Comparison of ENCODE assay signal across 19 mouse cellular contexts in the genomic region with DNA sequence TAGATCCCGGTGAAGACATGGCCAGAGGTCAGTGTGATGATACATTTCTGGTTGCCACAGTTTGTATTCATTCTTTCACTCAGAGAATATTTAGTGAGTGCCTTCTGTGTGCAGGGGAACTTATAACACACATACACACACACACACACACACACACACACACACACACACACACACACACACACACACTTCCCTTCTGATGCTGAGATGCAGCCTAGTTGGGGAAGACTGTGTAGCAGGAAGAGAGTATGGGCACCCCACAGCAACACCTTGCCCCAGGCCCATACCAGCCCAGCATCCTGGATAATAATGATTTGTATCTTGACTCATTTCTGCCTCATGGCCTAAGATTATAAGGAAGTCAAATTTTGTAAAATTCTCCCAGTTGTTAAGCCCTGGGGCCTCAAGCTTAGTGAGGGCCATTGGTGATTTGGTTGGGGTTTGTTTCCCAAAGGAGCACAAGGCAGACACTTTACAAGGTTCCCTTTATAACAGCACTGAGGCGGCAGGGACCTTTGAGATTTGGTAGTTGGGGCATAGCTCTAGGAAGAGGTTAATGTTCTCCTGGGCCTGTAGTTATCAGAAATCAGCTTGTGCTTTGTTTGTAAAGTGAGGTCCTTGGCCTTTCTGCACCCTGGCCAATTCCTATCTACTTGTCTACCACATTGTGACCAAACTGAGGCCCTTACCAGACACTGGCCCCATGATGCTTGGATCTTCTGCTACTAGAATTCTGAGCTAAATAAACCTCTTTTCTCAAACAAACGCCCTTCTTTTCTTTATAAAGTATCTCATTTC.
DNase-seq lines count a peak whose midpoint lies in the region; ATAC-seq and TF ChIP-seq lines count a peak whose summit lies in the region.
"Had no signal": no experiment of that assay in that cellular context is flagged by ENCODE, and none has a peak within 500 bp of the region (broad histone marks: within the 10 kb centered on the region; RNA-seq: fewer than 3 reads in every experiment).

No protein-coding gene starts in this region.

- no peak for TF ChIP-seq CTCF in hindbrain, postnatal 0 days (IDR thresholded peaks at IDR 0.05; ENCODE audit: low read depth)

- no peaks in the 10 kb centered on the region for H3K36me3 ChIP-seq in hindbrain, postnatal 0 days (ENCODE audit: insufficient read depth, low read length)
- no peaks in the 10 kb centered on the region for H3K36me3 ChIP-seq in hindbrain, embryonic 14.5 days (replicated peaks; ENCODE audit: control insufficient read depth, insufficient read depth)
- no peaks in the 10 kb centered on the region for H3K36me3 ChIP-seq in neural tube, embryonic 15.5 days
- H3K36me3 ChIP-seq in intestine, embryonic 16.5 days (ENCODE audit: control insufficient read depth, insufficient read depth, low read length) = no peaks in the 10 kb centered on the region
- H3K36me3 ChIP-seq: embryonic facial prominence, embryonic 10.5 days; heart, embryonic 12.5 days; limb, embryonic 13.5 days; neural tube, embryonic 12.5 days had no signal

- H3K9ac ChIP-seq in hindbrain, postnatal 0 days (replicated peaks; ENCODE audit: low read length) = no peak overlapping the region
- no peak overlapping the region for H3K9ac ChIP-seq in hindbrain, embryonic 14.5 days
- H3K9ac ChIP-seq in neural tube, embryonic 15.5 days (replicated peaks) = no peak overlapping the region
- H3K9ac ChIP-seq in intestine, embryonic 16.5 days (ENCODE audit: low read depth, low read length) = no peak overlapping the region
- H3K9ac ChIP-seq: heart, embryonic 12.5 days; limb, embryonic 13.5 days; neural tube, embryonic 12.5 days had no signal

- DNase-seq in CD4-positive, CD25-positive, alpha-beta regulatory T cell, adult 2 months (ENCODE audit: low read depth, low spot score) = peak; percentile 36
- no peak for DNase-seq in hindbrain, postnatal 0 days (ENCODE audit: low spot score)
- DNase-seq in hindbrain, embryonic 14.5 days (ENCODE audit: low spot score) = no peak
- no peak for DNase-seq in neural tube, embryonic 10.5 days (ENCODE audit: extremely low spot score, low spot score)
- no peak for DNase-seq in frontal cortex, adult 2 months (ENCODE audit: extremely low spot score in 1 of 2, low spot score in 1 of 2)
- DNase-seq: adrenal gland, adult 2 months; gastrocnemius, postnatal 10 days; kidney, adult 11 months; lung, adult 2 months; right cerebral cortex, adult 18-20 months had no signal

- 83% methylated on average over 3 of the region's 3 CpGs for WGBS in hindbrain, postnatal 0 days
- 85% methylated on average over 3 of the region's 3 CpGs for WGBS in hindbrain, embryonic 14.5 days
- WGBS in neural tube, embryonic 15.5 days = 88% methylated on average over 3 of the region's 3 CpGs
- WGBS in intestine, embryonic 16.5 days = 47% methylated on average over 3 of the region's 3 CpGs

- H3K27ac ChIP-seq in hindbrain, postnatal 0 days = peak overlapping the region; percentile 48; the same call in 1 of the 2 replicates
- H3K27ac ChIP-seq in hindbrain, embryonic 14.5 days = no peak overlapping the region
- peak overlapping the region; percentile 39; the same call in 1 of the 2 replicates for H3K27ac ChIP-seq in neural tube, embryonic 15.5 days (replicated peaks)
- H3K27ac ChIP-seq in intestine, embryonic 16.5 days (ENCODE audit: low read length) = 0 out of 2 replicates have a peak overlapping the region, but pooled peaks have one; percentile 15
- H3K27ac ChIP-seq: embryonic facial prominence, embryonic 10.5 days; kidney, postnatal 0 days; limb, embryonic 13.5 days; neural tube, embryonic 12.5 days had no signal

- no peak for ATAC-seq in CD4-positive, CD25-positive, alpha-beta regulatory T cell, adult 4 months
- ATAC-seq in hindbrain, postnatal 0 days = no peak
- ATAC-seq in hindbrain, embryonic 14.5 days (ENCODE audit: low FRiP score) = no peak
- no peak for ATAC-seq in neural tube, embryonic 15.5 days (ENCODE audit: low FRiP score)
- no peak for ATAC-seq in intestine, embryonic 16.5 days

- H3K4me1 ChIP-seq in hindbrain, postnatal 0 days (ENCODE audit: insufficient read depth, low read length) = peaks cover 12% of the 10 kb centered on the region; the same call in 1 of the 2 replicates
- H3K4me1 ChIP-seq in hindbrain, embryonic 14.5 days (replicated peaks; ENCODE audit: control insufficient read depth, insufficient read depth, low read length) = peaks cover 8% of the 10 kb centered on the region; the same call in 1 of the 2 replicates
- H3K4me1 ChIP-seq in neural tube, embryonic 15.5 days = peaks cover 15% of the 10 kb centered on the region; the same call in 1 of the 2 replicates
- peaks cover 12% of the 10 kb centered on the region; the same call in 1 of the 2 replicates for H3K4me1 ChIP-seq in intestine, embryonic 16.5 days (ENCODE audit: control insufficient read depth, insufficient read depth, low read length)
- H3K4me1 ChIP-seq: neural tube, embryonic 12.5 days had no signal

- H3K27me3 ChIP-seq in hindbrain, postnatal 0 days (ENCODE audit: insufficient read depth, low read length) = no peaks in the 10 kb centered on the region
- H3K27me3 ChIP-seq in hindbrain, embryonic 14.5 days (ENCODE audit: control insufficient read depth, insufficient read depth, low read length) = no peaks in the 10 kb centered on the region
- H3K27me3 ChIP-seq in neural tube, embryonic 15.5 days (replicated peaks) = no peaks in the 10 kb centered on the region
- H3K27me3 ChIP-seq in intestine, embryonic 16.5 days (replicated peaks; ENCODE audit: control insufficient read depth, insufficient read depth, low read length) = no peaks in the 10 kb centered on the region
- H3K27me3 ChIP-seq: heart, embryonic 12.5 days; limb, embryonic 13.5 days; megakaryocyte, embryonic 14.5 days; neural tube, embryonic 12.5 days had no signal

- H3K4me2 ChIP-seq in hindbrain, postnatal 0 days (ENCODE audit: low read depth, low read length) = no peak overlapping the region
- H3K4me2 ChIP-seq in hindbrain, embryonic 14.5 days (replicated peaks) = no peak overlapping the region
- H3K4me2 ChIP-seq in neural tube, embryonic 15.5 days = no peak overlapping the region
- no peak overlapping the region for H3K4me2 ChIP-seq in intestine, embryonic 16.5 days (ENCODE audit: low read depth, low read length)
- H3K4me2 ChIP-seq: heart, embryonic 12.5 days; limb, embryonic 13.5 days; neural tube, embryonic 12.5 days had no signal

- H3K4me3 ChIP-seq in hindbrain, postnatal 0 days (ENCODE audit: low read length) = no peak overlapping the region
- no peak overlapping the region for H3K4me3 ChIP-seq in hindbrain, embryonic 14.5 days (replicated peaks; ENCODE audit: low read length)
- H3K4me3 ChIP-seq in neural tube, embryonic 15.5 days (replicated peaks) = no peak overlapping the region
- no peak overlapping the region for H3K4me3 ChIP-seq in intestine, embryonic 16.5 days (ENCODE audit: low read length)
- H3K4me3 ChIP-seq: embryonic facial prominence, embryonic 10.5 days; heart, embryonic 12.5 days; limb, embryonic 13.5 days; megakaryocyte, embryonic 14.5 days; neural tube, embryonic 12.5 days had no signal

- H3K9me3 ChIP-seq in hindbrain, postnatal 0 days (ENCODE audit: low read length) = no peaks in the 10 kb centered on the region
- H3K9me3 ChIP-seq in hindbrain, embryonic 14.5 days (ENCODE audit: control insufficient read depth, low read length) = no peaks in the 10 kb centered on the region
- no peaks in the 10 kb centered on the region for H3K9me3 ChIP-seq in neural tube, embryonic 15.5 days (replicated peaks)
- no peaks in the 10 kb centered on the region for H3K9me3 ChIP-seq in intestine, embryonic 16.5 days (ENCODE audit: control insufficient read depth, low read length)
- H3K9me3 ChIP-seq: embryonic facial prominence, embryonic 10.5 days; heart, embryonic 12.5 days; limb, embryonic 13.5 days; megakaryocyte, embryonic 14.5 days; neural tube, embryonic 12.5 days had no signal
